Mouse (Mus musculus) CH12.LX (cell line): Measurements from ENCODE around the gene Alyref. TPM values are rescaled to one million over a fixed set of nuclear protein-coding genes. Genes with fewer than 3 reads are reported as not detected.

Source experiments
- DNase-seq: peaks from one replicate; pipeline ENCODE4 v3.0.0-alpha.2; 2013; ENCODE audit errors: extremely low read depth
- H3K27ac ChIP-seq: 2 replicates; pipeline ENCODE4 v1.5.1; 2012; ENCODE audit warnings: low read depth, mild to moderate bottlenecking, control low read depth, moderate library complexity; ENCODE audit not compliant: insufficient read depth
- H3K27me3 ChIP-seq: replicated peaks from 2 replicates; pipeline ENCODE3; 2012; ENCODE audit warnings: inconsistent platforms
- H3K36me3 ChIP-seq, 2 experiments: replicated peaks in 1 of 2; 2 replicates each; pipeline versions ENCODE3 to v1.6.1; 2012; ENCODE audit warnings: inconsistent platforms in 1 of 2, low read length in 1 of 2, mild to moderate bottlenecking in 1 of 2, mixed read lengths in 1 of 2, moderate library complexity in 1 of 2; ENCODE audit not compliant: control insufficient read depth in 1 of 2, insufficient read depth in 1 of 2
- H3K4me1 ChIP-seq, 2 experiments: 2 replicates each; pipeline ENCODE4 v1.6.1; 2012; ENCODE audit warnings: inconsistent platforms in 1 of 2, moderate library complexity in 1 of 2; ENCODE audit not compliant: insufficient read depth in 2 of 2, control insufficient read depth in 1 of 2
- H3K4me2 ChIP-seq: 2 replicates; pipeline ENCODE4 v1.6.1; 2012; ENCODE audit warnings: low read depth, mild to moderate bottlenecking, control low read depth; ENCODE audit not compliant: poor library complexity, insufficient read depth, severe bottlenecking
- H3K4me3 ChIP-seq, 3 experiments: fragments of 150-350 bp in 1 of 3; sonication (generic) in 1 of 3; replicated peaks in 1 of 3; 2 replicates each; pipeline versions ENCODE3 to v1.5.1; 2011 to 2012; ENCODE audit warnings: low read depth in 2 of 3, low read length in 2 of 3, mild to moderate bottlenecking in 2 of 3, moderate library complexity in 2 of 3, control low read depth in 1 of 3, improper control_type of control experiment in 1 of 3, inconsistent platforms in 1 of 3, mixed read lengths in 1 of 3; ENCODE audit not compliant: poor library complexity in 1 of 3
- H3K79me2 ChIP-seq: replicated peaks from 2 replicates; pipeline ENCODE4 v1.6.1; 2012; ENCODE audit warnings: mild to moderate bottlenecking, moderate library complexity; ENCODE audit not compliant: control insufficient read depth, poor library complexity, insufficient read depth, severe bottlenecking; ENCODE audit errors: extremely low read depth
- H3K9ac ChIP-seq: 2 replicates; pipeline ENCODE4 v1.6.1; 2012; ENCODE audit warnings: low read depth, mild to moderate bottlenecking, control low read depth, moderate library complexity; ENCODE audit not compliant: insufficient read depth
- H3K9me3 ChIP-seq: replicated peaks from 2 replicates; pipeline ENCODE3; 2012; ENCODE audit warnings: low read length, inconsistent platforms, mixed read lengths
- CHD2 ChIP-seq: IDR thresholded peaks from 2 replicates; pipeline ENCODE4 v1.6.1; 2011; ENCODE audit warnings: low read length, improper control_type of control experiment
- CTCF ChIP-seq, 2 experiments: IDR thresholded peaks in 1 of 2; conservative IDR thresholded peaks in 1 of 2; 2 replicates each; pipeline ENCODE4 v1.5.1; 2011 to 2012; ENCODE audit warnings: low read depth in 2 of 2, low read length in 2 of 2, improper control_type of control experiment in 1 of 2, inconsistent platforms in 1 of 2, mild to moderate bottlenecking in 1 of 2, moderate library complexity in 1 of 2
- E2F4 ChIP-seq: IDR thresholded peaks from 2 replicates; pipeline ENCODE4 v1.6.1; 2011; ENCODE audit warnings: low read depth, low read length, improper control_type of control experiment; ENCODE audit not compliant: insufficient replicate concordance
- EP300 ChIP-seq: IDR thresholded peaks from 2 replicates; pipeline ENCODE4 v1.6.1; 2011; ENCODE audit warnings: low read length, improper control_type of control experiment
- ETS1 ChIP-seq: conservative IDR thresholded peaks from 2 replicates; pipeline ENCODE4 v1.6.1; 2012; ENCODE audit warnings: low read depth, mild to moderate bottlenecking, inconsistent platforms, low read length, improper control_type of control experiment, moderate library complexity
- HCFC1 ChIP-seq: IDR thresholded peaks from 2 replicates; pipeline ENCODE4 v1.6.1; 2012; ENCODE audit warnings: low read depth, mild to moderate bottlenecking, inconsistent platforms, low read length, improper control_type of control experiment
- JUN ChIP-seq: IDR thresholded peaks from 2 replicates; pipeline ENCODE4 v1.6.1; 2011; ENCODE audit warnings: low read depth, mild to moderate bottlenecking, low read length, improper control_type of control experiment, moderate library complexity; ENCODE audit not compliant: insufficient read depth
- JUND ChIP-seq: conservative IDR thresholded peaks from 2 replicates; pipeline ENCODE4 v1.6.1; 2011; ENCODE audit warnings: low read depth, low read length, improper control_type of control experiment
- MAFK ChIP-seq: IDR thresholded peaks from 2 replicates; pipeline ENCODE4 v1.6.1; 2011; ENCODE audit warnings: low read length, improper control_type of control experiment; ENCODE audit not compliant: insufficient replicate concordance
- MAX ChIP-seq: IDR thresholded peaks from 2 replicates; pipeline ENCODE4 v1.6.1; 2011; ENCODE audit warnings: low read length, improper control_type of control experiment
- MEF2A ChIP-seq: IDR thresholded peaks from 2 replicates; pipeline ENCODE4 v1.6.1; 2014; ENCODE audit warnings: low read depth, mild to moderate bottlenecking, inconsistent platforms, low read length, improper control_type of control experiment, borderline replicate concordance
- MXI1 ChIP-seq: IDR thresholded peaks from 2 replicates; pipeline ENCODE4 v1.6.1; 2011; ENCODE audit warnings: mild to moderate bottlenecking, low read depth, low read length, improper control_type of control experiment
- MYC ChIP-seq: IDR thresholded peaks from 2 replicates; pipeline ENCODE4 v1.6.1; 2011; ENCODE audit warnings: low read depth, mild to moderate bottlenecking, improper control_type of control experiment, low read length
- NRF1 ChIP-seq: IDR thresholded peaks from 2 replicates; pipeline ENCODE4 v1.6.1; 2014; ENCODE audit warnings: low read depth, mild to moderate bottlenecking, inconsistent platforms, low read length, improper control_type of control experiment, moderate library complexity
- PAX5 ChIP-seq: IDR thresholded peaks from 2 replicates; pipeline ENCODE4 v1.6.1; 2012; ENCODE audit warnings: low read length, inconsistent platforms, mixed read lengths
- POLR2A ChIP-seq: IDR thresholded peaks from 2 replicates; pipeline ENCODE4 v1.6.1; 2011; ENCODE audit warnings: low read depth, mild to moderate bottlenecking, improper control_type of control experiment, low read length
- RCOR1 ChIP-seq: conservative IDR thresholded peaks from 2 replicates; pipeline ENCODE4 v1.6.1; 2012; ENCODE audit warnings: low read depth, mild to moderate bottlenecking, inconsistent platforms, low read length, improper control_type of control experiment
- SIN3A ChIP-seq: IDR thresholded peaks from 2 replicates; pipeline ENCODE4 v1.6.1; 2012; ENCODE audit warnings: low read length, improper control_type of control experiment, inconsistent platforms
- SMC3 ChIP-seq: IDR thresholded peaks from 2 replicates; pipeline ENCODE4 v1.6.1; 2011; ENCODE audit warnings: low read depth, low read length, improper control_type of control experiment
- TCF12 ChIP-seq: IDR thresholded peaks from 2 replicates; pipeline ENCODE4 v1.6.1; 2014; ENCODE audit warnings: low read depth, mild to moderate bottlenecking, inconsistent platforms, low read length, improper control_type of control experiment
- UBTF ChIP-seq: IDR thresholded peaks from 2 replicates; pipeline ENCODE4 v1.6.1; 2012; ENCODE audit warnings: low read depth, mild to moderate bottlenecking, inconsistent platforms, low read length, improper control_type of control experiment, moderate library complexity
- USF1 ChIP-seq: IDR thresholded peaks from 2 replicates; pipeline ENCODE4 v1.6.1; 2014; ENCODE audit warnings: low read depth, mild to moderate bottlenecking, inconsistent platforms, low read length, improper control_type of control experiment
- ZC3H11A ChIP-seq: IDR thresholded peaks from 2 replicates; pipeline ENCODE4 v1.6.1; 2012; ENCODE audit warnings: low read depth, mild to moderate bottlenecking, inconsistent platforms, low read length, improper control_type of control experiment
- ZMIZ1 ChIP-seq: IDR thresholded peaks from 2 replicates; pipeline ENCODE4 v1.6.1; 2012; ENCODE audit warnings: low read depth, mild to moderate bottlenecking, inconsistent platforms, low read length, improper control_type of control experiment
- dilution Hi-C: fragments of 300-500 bp; cut with MboI; formaldehyde crosslinking; loops from 2 replicates; pipeline ENCODE4 v1.14.3; 2020; ENCODE audit warnings: low sequenced_read_pairs; ENCODE audit not compliant: extremely low pct_unique_long_range_greater_than_20kb, extremely low pct_ligation_motif_present
- in situ Hi-C: fragments of 300-500 bp; cut with MboI; formaldehyde crosslinking; loops from 3 replicates; pipeline ENCODE4 v1.14.3; 2019; ENCODE audit warnings: low sequenced_read_pairs, low pct_ligation_motif_present, low pct_unique_long_range_greater_than_20kb, mixed read lengths
- polyA plus RNA-seq: library from polyadenylated mRNA; unstranded; fragments of >175 nt; gene quantifications from 2 replicates; pipeline ENCODE4 v1.2.1, GENCODE M21; 2012; ENCODE audit warnings: low read depth; ENCODE audit not compliant: insufficient read length
- total RNA-seq, 2 experiments: library from RNA; depleted of rRNA; stranded (reverse); fragments of 300-350 nt in 1 of 2; fragments of >200 nt in 1 of 2; gene quantifications; 2 replicates each; pipeline ENCODE4 v1.2.3; 2012 to 2014

Gene Alyref
- total and polyA plus RNA-seq, 3 experiments, result 358 to 582 (median 451) TPM

GRCm38 (mm10) chr11:120633520-120634343, 35.6 kb upstream of the Alyref start, which contains the start of gene Mafg (continued):
- TF ChIP-seq E2F4, result peak; percentile 58; the same call in 1 of the 2 replicates
- TF ChIP-seq JUN, result no peak
- TF ChIP-seq ZC3H11A, result no peak
- peak; percentile 98 for TF ChIP-seq CHD2
- no peak for TF ChIP-seq PAX5
- TF ChIP-seq MYC, result peak; percentile 80

- dilution Hi-C loops, result no loop called here
- Histone ChIP-seq H3K9me3 (no peaks in the 10 kb centered on the region), H3K4me2 (peak overlapping the region; percentile 87), H3K36me3 (peaks cover 11 to 28% of the 10 kb centered on the region in 2 experiments), H3K4me1 (peaks cover 22 to 45% of the 10 kb centered on the region in 2 experiments), H3K27ac (peak overlapping the region; percentile 71), H3K4me3 (peak overlapping the region; percentile 74 to 93 (median 83)), H3K27me3 (no peaks in the 10 kb centered on the region), H3K9ac (peak overlapping the region; percentile 96), H3K79me2 (peaks cover 39% of the 10 kb centered on the region)
- in situ Hi-C loops, result no loop called here
- peak; percentile 72 for DNase-seq
- TF ChIP-seq JUND, result no peak
- TF ChIP-seq NRF1, result peak; percentile 51; the same call in 1 of the 2 replicates
- TF ChIP-seq CTCF (conservative IDR thresholded peaks at IDR 0.05 in 1 of 2, IDR thresholded peaks at IDR 0.05 in 1 of 2; ENCODE audit: low read depth in 2 of 2, low read length in 2 of 2), result peak in 1 of 2 experiments; percentile 14; a peak in 1 of 4 replicates
- TF ChIP-seq EP300, result no peak
- TF ChIP-seq MAX, result peak; percentile 56; the same call in 1 of the 2 replicates
- TF ChIP-seq UBTF, result no peak; the same call in 1 of the 2 replicates
- no peak for TF ChIP-seq USF1
- no peak for TF ChIP-seq CHD2
- no peak for TF ChIP-seq PAX5
- TF ChIP-seq RCOR1, result no peak
- no peak; the same call in 1 of the 2 replicates for TF ChIP-seq SMC3
- TF ChIP-seq MAFK, result peak; percentile 93
- peak; percentile 48; the same call in 1 of the 2 replicates for TF ChIP-seq TCF12
- TF ChIP-seq POLR2A, result peak; percentile 58; the same call in 1 of the 2 replicates
- TF ChIP-seq ETS1, result peak; percentile 50; the same call in 1 of the 2 replicates
- TF ChIP-seq SIN3A, result 0 out of 2 replicates have a peak, but pooled peaks have one; percentile 36
- TF ChIP-seq MXI1, result peak; percentile 78
- TF ChIP-seq MEF2A, result 0 out of 2 replicates have a peak, but pooled peaks have one; percentile 6
- peak; percentile 51; the same call in 1 of the 2 replicates for TF ChIP-seq MYC
- TF ChIP-seq ZMIZ1, result peak; percentile 2; the same call in 1 of the 2 replicates
- TF ChIP-seq HCFC1, result peak; percentile 44
These were observed 34.7 kb upstream of the Alyref start for GRCm38 (mm10) chr11:120632559-120633519.
